In the genomic region with DNA sequence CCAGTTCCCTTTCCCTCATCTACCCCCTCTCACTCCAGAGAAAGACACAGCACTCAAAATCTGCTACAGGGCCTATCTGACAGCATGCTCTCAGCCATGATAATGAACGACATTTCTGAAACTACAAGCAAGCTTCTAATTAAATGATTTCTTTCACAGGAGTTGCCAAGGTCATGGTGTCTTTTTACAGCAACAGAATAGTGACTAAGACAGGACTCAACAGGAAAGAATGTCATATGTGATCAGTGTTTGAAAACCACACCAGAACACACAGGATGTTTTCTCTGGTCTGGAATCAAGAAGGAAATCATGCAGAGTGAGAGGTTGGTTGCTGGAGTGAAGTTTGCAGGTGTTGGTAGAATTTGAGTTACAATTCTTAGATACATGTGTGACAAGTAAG, we compare ENCODE assay signal across 11 mouse cellular contexts.
"Had no signal": no experiment of that assay in that cellular context is flagged by ENCODE, and none has a peak within 500 bp of the region (broad histone marks: within the 10 kb centered on the region; RNA-seq: fewer than 3 reads in every experiment).

No protein-coding gene starts in this region.

- DNase-seq: kidney, postnatal 25 days; layer of hippocampus, adult 9-11 months; layer of hippocampus, postnatal 36 days; lung, embryonic 14.5 days; lung, postnatal 10 days; lung, postnatal 4 days; midbrain, embryonic 14.5 days had no signal

- H3K27ac ChIP-seq: limb, embryonic 15.5 days; liver, embryonic 12.5 days; midbrain, embryonic 10.5 days; stomach, postnatal 0 days had no signal

- H3K4me2 ChIP-seq: limb, embryonic 15.5 days; liver, embryonic 12.5 days; lung, embryonic 14.5 days had no signal

- H3K4me3 ChIP-seq: limb, embryonic 15.5 days; liver, embryonic 12.5 days; midbrain, embryonic 10.5 days had no signal

- H3K4me1 ChIP-seq: limb, embryonic 15.5 days; liver, embryonic 12.5 days; midbrain, embryonic 10.5 days had no signal

- ATAC-seq: liver, embryonic 12.5 days had no signal

- H3K27me3 ChIP-seq: limb, embryonic 15.5 days; liver, embryonic 12.5 days had no signal

- H3K36me3 ChIP-seq: limb, embryonic 15.5 days; liver, embryonic 12.5 days; midbrain, embryonic 10.5 days had no signal

- H3K9me3 ChIP-seq: limb, embryonic 15.5 days; liver, embryonic 12.5 days; midbrain, embryonic 10.5 days had no signal

- H3K9ac ChIP-seq: limb, embryonic 15.5 days; liver, embryonic 12.5 days; lung, embryonic 14.5 days had no signal
